Mouse (Mus musculus) splenic B cell, adult 2 months (primary cell): ENCODE measurements around the gene Hivep3.

Experiments used
- DNase-seq: peaks from one replicate; pipeline ENCODE4 v3.0.0-alpha.2; 2011; ENCODE audit warnings: low read depth, low spot score
- H3K27me3 ChIP-seq: 2 replicates; pipeline ENCODE4 v1.6.1; 2012; ENCODE audit warnings: mild to moderate bottlenecking, low read length, moderate library complexity, mixed read lengths; ENCODE audit not compliant: control insufficient read depth, poor library complexity, insufficient read depth, severe bottlenecking
- H3K36me3 ChIP-seq: 2 replicates; pipeline ENCODE4 v1.6.1; 2012; ENCODE audit warnings: mild to moderate bottlenecking, low read length, moderate library complexity, mixed read lengths; ENCODE audit not compliant: control insufficient read depth, poor library complexity, insufficient read depth, severe bottlenecking

Gene Hivep3

GRCm38 (mm10) chr4:119733184-119733880 lies at the start of gene Hivep3:
Hivep3 (plus strand) TSS chr4:119733784.
- H3K27me3 ChIP-seq: no peaks in the 10 kb centered on the region; the same call in 1 of the 2 replicates
- peak; percentile 99 for DNase-seq
- no peaks in the 10 kb centered on the region for H3K36me3 ChIP-seq

DNA sequence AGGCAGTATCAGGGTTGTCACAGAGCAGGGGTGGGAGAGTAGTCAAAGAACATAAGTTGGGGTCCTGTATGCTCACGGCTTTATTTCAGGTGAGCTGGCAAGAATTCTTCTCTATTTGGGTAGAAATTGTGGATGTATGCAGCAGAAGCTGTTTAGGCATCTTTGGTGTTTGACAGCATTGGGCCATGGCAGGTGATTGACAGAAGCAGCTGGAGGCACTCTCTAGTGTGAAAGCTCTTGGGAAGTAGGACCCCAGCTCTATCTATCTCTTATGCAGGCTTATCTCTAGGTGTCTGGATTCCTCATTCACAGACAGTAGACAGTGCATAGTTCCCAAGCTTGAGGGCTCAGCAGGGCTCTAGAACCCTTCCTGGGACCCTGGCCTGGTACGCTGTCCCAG lies 47.8 kb upstream of the Hivep3 start:
- Histone ChIP-seq H3K36me3 (no peaks in the 10 kb centered on the region), H3K27me3 (no peaks in the 10 kb centered on the region)
- DNase-seq: no peak

DNA sequence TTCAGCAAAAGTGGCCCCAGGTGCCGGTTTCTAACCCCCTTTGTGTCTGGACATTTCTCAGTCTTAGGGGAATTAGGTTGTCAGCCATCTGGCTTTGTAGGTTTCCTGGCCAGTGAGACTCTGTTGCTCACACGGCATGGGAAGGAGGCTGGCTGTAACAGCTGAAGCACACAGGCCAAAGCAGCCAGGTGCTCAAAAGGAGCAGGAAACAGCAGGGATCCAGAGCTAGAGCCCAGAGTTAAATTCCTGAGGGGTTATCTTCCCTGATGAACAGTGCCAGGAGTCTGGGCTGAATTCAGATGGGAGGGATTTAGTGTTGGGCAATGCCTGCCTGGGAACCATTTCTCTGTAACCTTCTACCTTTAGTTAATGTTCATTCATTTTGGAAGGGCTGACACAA lies 35.2 kb upstream of the Hivep3 start:
- no peak for DNase-seq
- Histone ChIP-seq H3K27me3 (no peaks in the 10 kb centered on the region), H3K36me3 (no peaks in the 10 kb centered on the region)

DNA sequence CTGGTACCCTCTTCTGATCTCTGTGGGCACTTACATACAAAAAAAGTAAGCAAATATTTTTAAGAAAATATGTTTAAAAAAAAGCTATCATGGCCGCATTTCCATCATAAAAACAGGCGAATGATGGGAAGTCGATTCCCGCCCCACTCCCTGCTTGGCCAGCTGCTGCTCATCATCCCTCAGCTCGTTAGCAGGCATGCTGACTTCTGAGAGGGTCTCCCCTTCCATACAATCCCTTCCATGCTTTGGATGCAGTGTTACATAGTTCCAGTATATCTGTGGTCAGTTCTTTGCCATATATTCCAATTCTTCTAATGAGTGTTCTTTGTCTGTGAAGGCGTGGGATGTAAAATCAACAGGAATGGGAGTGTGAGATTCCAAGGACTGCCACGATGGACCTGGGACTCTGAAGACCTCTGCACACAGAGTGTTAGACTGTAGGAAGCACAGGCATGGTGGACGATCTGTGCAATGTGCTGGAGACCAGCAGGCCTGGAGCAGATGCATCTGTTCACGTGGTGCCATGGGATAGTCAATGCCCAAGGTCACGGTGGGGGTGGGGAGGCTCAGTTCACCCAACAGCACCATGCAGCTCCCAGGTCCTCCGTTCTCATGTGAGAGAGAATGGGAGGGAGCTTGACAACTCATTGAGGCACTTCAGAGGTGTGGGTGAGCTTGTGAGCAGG lies 32.2 kb upstream of the Hivep3 start:
- Histone ChIP-seq H3K36me3 (no peaks in the 10 kb centered on the region), H3K27me3 (no peaks in the 10 kb centered on the region)
- DNase-seq: no peak

- Histone ChIP-seq H3K36me3 (no peaks in the 10 kb centered on the region), H3K27me3 (no peaks in the 10 kb centered on the region)
- no peak for DNase-seq
Measured at GRCm38 (mm10) chr4:119703965-119704364, 29.6 kb upstream of the Hivep3 start.

DNA sequence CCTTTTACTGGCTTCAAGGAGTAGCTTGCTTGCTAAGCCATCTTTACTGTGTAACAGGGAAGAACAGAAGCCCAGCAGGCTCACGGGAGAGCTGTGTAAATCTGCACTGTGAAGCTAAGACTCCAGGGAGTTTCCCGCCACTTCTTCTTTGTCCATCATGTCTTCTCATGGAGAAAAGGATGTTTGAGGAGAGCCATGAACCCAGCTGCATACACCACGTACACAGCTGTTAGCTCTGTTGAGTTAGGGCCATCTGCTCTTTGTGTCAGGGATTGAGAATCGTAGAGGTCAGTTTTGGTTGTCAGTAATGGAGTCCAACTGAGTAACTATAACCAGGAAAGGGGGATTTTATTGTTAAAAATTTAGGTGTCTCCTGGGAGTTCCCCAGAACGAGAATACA lies 26.3 kb upstream of the Hivep3 start:
- DNase-seq: no peak
- Histone ChIP-seq H3K27me3 (no peaks in the 10 kb centered on the region), H3K36me3 (no peaks in the 10 kb centered on the region)

DNA sequence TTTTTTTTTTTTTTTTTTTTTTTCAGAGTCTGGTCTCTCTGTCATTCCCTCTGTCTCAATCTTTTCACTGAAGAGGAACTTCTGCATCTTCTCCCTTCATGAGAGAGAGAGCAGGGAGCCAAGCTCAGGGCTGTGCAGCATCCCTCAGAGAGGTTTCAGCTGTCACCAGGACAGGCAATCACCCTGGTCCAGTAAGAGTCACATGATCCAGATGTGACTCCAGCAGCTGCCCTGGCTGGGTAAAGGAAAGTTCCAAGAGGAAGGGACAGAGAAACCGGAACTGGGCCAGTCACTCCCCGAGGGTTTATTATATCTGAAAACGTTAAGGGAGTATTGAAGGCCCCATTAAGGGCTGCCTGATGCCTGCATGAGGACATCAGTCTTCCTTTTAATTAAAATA lies 25.8 kb upstream of the Hivep3 start:
- no peak for DNase-seq
- no peaks in the 10 kb centered on the region for H3K27me3 ChIP-seq
- H3K36me3 ChIP-seq: no peaks in the 10 kb centered on the region

DNA sequence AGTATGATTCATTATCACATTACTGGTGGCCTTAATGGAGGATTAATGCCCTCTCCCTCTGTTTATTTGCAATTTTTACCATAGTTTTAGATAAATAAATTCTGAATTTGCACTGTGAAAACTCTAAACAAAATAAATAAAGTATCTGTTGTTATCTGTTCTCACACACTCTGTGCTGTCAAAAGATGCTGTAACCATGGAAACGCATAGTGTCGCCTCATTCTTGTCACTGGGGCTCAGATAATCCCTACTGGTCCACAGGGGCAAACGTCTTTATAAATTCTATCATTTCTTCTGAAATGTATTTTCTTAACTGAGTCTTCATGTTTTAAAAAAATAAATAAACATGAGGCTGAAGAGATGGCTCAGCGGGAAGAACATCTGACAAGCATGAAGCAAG lies 23.4 kb upstream of the Hivep3 start:
- no peaks in the 10 kb centered on the region for H3K36me3 ChIP-seq
- H3K27me3 ChIP-seq: no peaks in the 10 kb centered on the region
- DNase-seq: no peak

GRCm38 (mm10) chr4:119717443-119717842 lies 16.1 kb upstream of the Hivep3 start:
- Histone ChIP-seq H3K27me3 (no peaks in the 10 kb centered on the region), H3K36me3 (no peaks in the 10 kb centered on the region)
- DNase-seq: no peak

DNA sequence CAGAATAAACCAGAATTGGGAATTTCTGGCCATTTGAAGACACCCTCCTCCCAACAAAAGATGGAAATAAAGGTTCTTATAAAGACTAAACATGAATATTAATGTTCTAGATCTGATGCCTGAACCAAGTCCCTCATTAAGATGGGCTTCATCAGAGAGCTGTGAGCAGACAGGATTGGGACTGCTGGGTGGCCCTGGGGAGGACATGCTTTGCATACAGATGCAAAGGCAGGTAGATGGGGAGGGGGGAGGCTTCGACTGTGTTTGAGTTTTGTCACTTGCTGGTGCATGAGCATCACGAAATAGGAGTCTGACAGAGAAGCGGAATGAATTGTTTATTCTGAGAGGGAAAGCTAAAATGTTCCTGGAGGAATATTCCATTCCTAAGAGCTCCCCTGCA lies 12.1 kb upstream of the Hivep3 start:
- H3K36me3 ChIP-seq: no peaks in the 10 kb centered on the region
- no peaks in the 10 kb centered on the region for H3K27me3 ChIP-seq
- no peak for DNase-seq

GRCm38 (mm10) chr4:119726074-119726473 lies 7.5 kb upstream of the Hivep3 start:
- H3K27me3 ChIP-seq: no peaks in the 10 kb centered on the region
- no peaks in the 10 kb centered on the region for H3K36me3 ChIP-seq
- DNase-seq: no peak

GRCm38 (mm10) chr4:119727871-119728270 lies 5.7 kb upstream of the Hivep3 start:
- Histone ChIP-seq H3K27me3 (no peaks in the 10 kb centered on the region), H3K36me3 (no peaks in the 10 kb centered on the region)
- DNase-seq: no peak

DNA sequence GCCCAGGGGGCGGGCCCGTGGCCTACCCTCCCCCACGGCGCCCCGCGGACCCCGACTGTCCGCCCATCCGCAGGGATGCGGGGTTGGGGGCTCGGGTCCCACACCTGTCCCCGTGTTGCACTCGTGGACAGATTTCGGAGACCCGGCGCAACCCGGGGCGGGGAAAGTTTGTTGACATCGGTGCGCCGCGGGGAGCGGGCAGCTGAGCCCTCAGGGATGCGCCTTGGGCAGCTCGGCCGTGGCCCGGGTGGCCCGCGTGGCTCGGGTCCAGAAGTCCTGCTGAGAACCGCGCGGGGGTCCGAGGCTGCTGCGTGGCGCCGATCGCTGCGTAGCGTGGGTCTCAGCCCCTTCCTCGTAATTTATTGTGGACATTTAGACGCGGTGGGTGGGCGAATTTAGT lies 358 bp downstream of the Hivep3 start:
- H3K36me3 ChIP-seq: no peaks in the 10 kb centered on the region
- no peak for DNase-seq
- H3K27me3 ChIP-seq: no peaks in the 10 kb centered on the region; the same call in 1 of the 2 replicates

DNA sequence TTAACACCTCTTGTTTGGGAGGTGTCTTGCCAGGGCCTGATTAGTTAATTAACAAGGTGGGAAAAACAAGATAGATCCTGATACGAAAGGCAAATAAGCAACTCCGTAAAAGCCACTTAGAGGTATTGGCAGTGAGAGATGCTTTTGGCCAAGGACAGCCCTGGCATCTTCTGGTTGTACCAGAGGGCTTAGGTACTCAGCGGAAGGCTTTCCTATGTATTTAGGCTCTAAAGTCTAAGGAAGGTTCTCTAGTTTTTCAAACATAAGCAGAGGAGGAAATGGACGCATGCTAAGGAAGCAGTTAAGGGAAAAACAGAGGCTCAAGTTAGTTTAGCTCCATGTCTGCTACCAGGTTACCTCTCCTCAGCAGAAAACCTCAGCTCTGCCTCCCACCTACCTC lies 768 bp downstream of the Hivep3 start:
- Histone ChIP-seq H3K36me3 (no peaks in the 10 kb centered on the region), H3K27me3 (no peaks in the 10 kb centered on the region; the same call in 1 of the 2 replicates)
- peak; percentile 15 for DNase-seq

GRCm38 (mm10) chr4:119738641-119739040 lies 5.1 kb downstream of the Hivep3 start:
- Histone ChIP-seq H3K36me3 (no peaks in the 10 kb centered on the region), H3K27me3 (no peaks in the 10 kb centered on the region; the same call in 1 of the 2 replicates)
- DNase-seq: peak; percentile 40
